ENCODE assay signal across 11 mouse cellular contexts in genomic region chr13:53120906-53121305, GRCm38 (mm10).
DNase-seq lines count a peak whose midpoint lies in the region; ATAC-seq and TF ChIP-seq lines count a peak whose summit lies in the region.
"Had no signal": no experiment of that assay in that cellular context is flagged by ENCODE, and none has a peak within 500 bp of the region (broad histone marks: within the 10 kb centered on the region; RNA-seq: fewer than 3 reads in every experiment).

No protein-coding gene starts in this region.

- no peaks in the 10 kb centered on the region for H3K9me3 ChIP-seq in embryonic facial prominence, embryonic 14.5 days (ENCODE audit: control insufficient read depth, low read length)

- H3K4me2 ChIP-seq in embryonic facial prominence, embryonic 14.5 days (ENCODE audit: low read depth, low read length), result no peak overlapping the region

- no peak for TF ChIP-seq CTCF in layer of hippocampus, adult 2 months (conservative IDR thresholded peaks at IDR 0.05)

- H3K36me3 ChIP-seq in embryonic facial prominence, embryonic 14.5 days (ENCODE audit: control insufficient read depth, insufficient read depth, low read length), result peaks cover 28% of the 10 kb centered on the region

- H3K9ac ChIP-seq in embryonic facial prominence, embryonic 14.5 days (ENCODE audit: low read depth, low read length), result no peak overlapping the region

- no peak; the same call in 1 of the 2 replicates for ATAC-seq in embryonic facial prominence, embryonic 14.5 days (ENCODE audit: low read depth)
- no peak for ATAC-seq in inflammation-experienced regulatory T-cells, adult 6 months
- ATAC-seq: Patski had no signal

- H3K27me3 ChIP-seq in embryonic facial prominence, embryonic 14.5 days (replicated peaks; ENCODE audit: control insufficient read depth, insufficient read depth, low read length), result no peaks in the 10 kb centered on the region

- H3K4me1 ChIP-seq in embryonic facial prominence, embryonic 14.5 days (ENCODE audit: control insufficient read depth, insufficient read depth, low read length), result peaks cover 15% of the 10 kb centered on the region; the same call in 1 of the 2 replicates

- 41% methylated on average over 11 of the region's 11 CpGs for WGBS in embryonic facial prominence, embryonic 14.5 days

- no peak overlapping the region for H3K27ac ChIP-seq in embryonic facial prominence, embryonic 14.5 days (replicated peaks; ENCODE audit: low read depth, low read length)
- H3K27ac ChIP-seq in layer of hippocampus, adult 2 months, result no peak overlapping the region

- DNase-seq in lung, postnatal 36 days, result peak; percentile 10
- DNase-seq in lung, postnatal 25 days (ENCODE audit: low spot score), result no peak
- DNase-seq in embryonic facial prominence, embryonic 14.5 days (ENCODE audit: low spot score), result peak; percentile 50
- DNase-seq in kidney, postnatal 36 days, result peak; percentile 17 to 36
- DNase-seq in retina, embryonic 14.5 days (ENCODE audit: low spot score), result peak; percentile 58
- no peak for DNase-seq in layer of hippocampus, adult 2 months (ENCODE audit: low spot score in 2 of 2)
- DNase-seq in heart, adult 9 months (ENCODE audit: low spot score in 2 of 2), result no peak
- DNase-seq: cerebellum, adult 9-10 months; gastrocnemius, postnatal 14 days had no signal

- no peak overlapping the region for H3K4me3 ChIP-seq in embryonic facial prominence, embryonic 14.5 days (ENCODE audit: low read depth, low read length)
- H3K4me3 ChIP-seq in layer of hippocampus, adult 2 months, result no peak overlapping the region

Comparison
In these comparisons a context has a peak if more than half of its experiments do, and no peak if none do; other contexts are left out.
1. DNase-seq: peak in lung, postnatal 36 days (single experiment), embryonic facial prominence, embryonic 14.5 days (single experiment), kidney, postnatal 36 days (2 of 2) and retina, embryonic 14.5 days (single experiment); none in lung, postnatal 25 days (single experiment), layer of hippocampus, adult 2 months (0 of 2) and heart, adult 9 months (0 of 2).